ENCODE assay signal across 10 mouse cellular contexts in genomic region chr13:54385008-54386004, GRCm38 (mm10). TPM values are rescaled to one million over a fixed set of nuclear protein-coding genes. Genes with fewer than 3 reads are reported as not detected.
DNase-seq lines count a peak whose midpoint lies in the region; ATAC-seq lines count a peak whose summit lies in the region.
"Had no signal": no experiment of that assay in that cellular context is flagged by ENCODE, and none has a peak within 500 bp of the region (broad histone marks: within the 10 kb centered on the region; RNA-seq: fewer than 3 reads in every experiment).

No protein-coding gene starts in this region.

- peaks cover 20% of the 10 kb centered on the region for H3K4me1 ChIP-seq in forebrain, embryonic 10.5 days
- peaks cover 6% of the 10 kb centered on the region; the same call in 1 of the 2 replicates for H3K4me1 ChIP-seq in forebrain, embryonic 11.5 days (replicated peaks; ENCODE audit: control insufficient read depth, insufficient read depth, low read length)
- H3K4me1 ChIP-seq in kidney, embryonic 16.5 days (ENCODE audit: insufficient read depth, low read length): 0 out of 2 replicates have a peak, but pooled peaks cover 3% of the 10 kb centered on the region
- peaks cover 6% of the 10 kb centered on the region; the same call in 1 of the 2 replicates for H3K4me1 ChIP-seq in midbrain, embryonic 11.5 days (ENCODE audit: control insufficient read depth, insufficient read depth, low read length)

- H3K4me3 ChIP-seq in forebrain, embryonic 10.5 days: no peak overlapping the region
- no peak overlapping the region for H3K4me3 ChIP-seq in forebrain, embryonic 11.5 days (ENCODE audit: low read depth, low read length)
- H3K4me3 ChIP-seq in kidney, embryonic 16.5 days (ENCODE audit: low read length): no peak overlapping the region
- no peak overlapping the region for H3K4me3 ChIP-seq in midbrain, embryonic 11.5 days (ENCODE audit: low read depth, low read length)

- 0 out of 2 replicates have a peak overlapping the region, but pooled peaks have one; percentile 35 for H3K27ac ChIP-seq in forebrain, embryonic 10.5 days
- H3K27ac ChIP-seq in forebrain, embryonic 11.5 days (ENCODE audit: low read depth, low read length): no peak overlapping the region
- no peak overlapping the region for H3K27ac ChIP-seq in kidney, embryonic 16.5 days (ENCODE audit: low read length)
- no peak overlapping the region for H3K27ac ChIP-seq in midbrain, embryonic 11.5 days (ENCODE audit: low read depth, low read length)

- no peak for DNase-seq in forebrain, embryonic 10.5 days (ENCODE audit: extremely low spot score, low spot score)
- DNase-seq in forebrain, embryonic 11.5 days (ENCODE audit: low spot score): no peak
- DNase-seq in kidney, postnatal 14 days: no peak
- DNase-seq in cerebellum, adult 8-10 months: peak; percentile 37
- no peak for DNase-seq in midbrain, embryonic 11.5 days (ENCODE audit: low spot score, missing footprints)
- DNase-seq in left cerebral cortex, adult 11 months (ENCODE audit: low spot score): no peak
- DNase-seq in spleen, adult 12 weeks (ENCODE audit: low spot score): no peak
- DNase-seq: layer of hippocampus, postnatal 36 days; liver, postnatal 0 days had no signal

- 74% methylated on average over 19 of the region's 19 CpGs for WGBS in forebrain, embryonic 10.5 days
- WGBS in forebrain, embryonic 11.5 days: 71% methylated on average over 19 of the region's 19 CpGs
- WGBS in kidney, embryonic 16.5 days: 36% methylated on average over 18 of the region's 19 CpGs
- WGBS in midbrain, embryonic 11.5 days: 74% methylated on average over 19 of the region's 19 CpGs

- no peak overlapping the region for H3K4me2 ChIP-seq in forebrain, embryonic 11.5 days (ENCODE audit: low read depth, low read length, severe bottlenecking)
- peak overlapping the region; percentile 1; the same call in 1 of the 2 replicates for H3K4me2 ChIP-seq in kidney, embryonic 16.5 days (replicated peaks; ENCODE audit: low read depth, low read length)
- no peak overlapping the region for H3K4me2 ChIP-seq in midbrain, embryonic 11.5 days

- H3K9ac ChIP-seq in forebrain, embryonic 11.5 days (ENCODE audit: low read length): no peak overlapping the region
- H3K9ac ChIP-seq in kidney, embryonic 16.5 days (replicated peaks; ENCODE audit: low read length): no peak overlapping the region
- no peak overlapping the region for H3K9ac ChIP-seq in midbrain, embryonic 11.5 days (ENCODE audit: low read length)
- H3K9ac ChIP-seq: liver, postnatal 0 days had no signal

- ATAC-seq in forebrain, embryonic 11.5 days (replicated peaks; ENCODE audit: low FRiP score): no peak
- no peak for ATAC-seq in kidney, embryonic 16.5 days (ENCODE audit: low FRiP score, low TSS enrichment)
- peak; percentile 19; the same call in 1 of the 2 replicates for ATAC-seq in midbrain, embryonic 11.5 days (ENCODE audit: low FRiP score)
- ATAC-seq: liver, postnatal 0 days had no signal

- H3K9me3 ChIP-seq in forebrain, embryonic 10.5 days: no peaks in the 10 kb centered on the region
- no peaks in the 10 kb centered on the region for H3K9me3 ChIP-seq in forebrain, embryonic 11.5 days (ENCODE audit: control insufficient read depth, low read length)
- no peaks in the 10 kb centered on the region for H3K9me3 ChIP-seq in kidney, embryonic 16.5 days (ENCODE audit: low read length)
- H3K9me3 ChIP-seq in midbrain, embryonic 11.5 days (ENCODE audit: control insufficient read depth, low read length): no peaks in the 10 kb centered on the region

- 0 out of 2 replicates have a peak, but pooled peaks cover 1% of the 10 kb centered on the region for H3K36me3 ChIP-seq in forebrain, embryonic 10.5 days (replicated peaks)
- H3K36me3 ChIP-seq in forebrain, embryonic 11.5 days (ENCODE audit: control insufficient read depth, insufficient read depth, low read length): no peaks in the 10 kb centered on the region
- H3K36me3 ChIP-seq in kidney, embryonic 16.5 days (ENCODE audit: insufficient read depth, low read length): no peaks in the 10 kb centered on the region
- H3K36me3 ChIP-seq in midbrain, embryonic 11.5 days (ENCODE audit: control insufficient read depth, insufficient read depth, low read length): no peaks in the 10 kb centered on the region

- H3K27me3 ChIP-seq in forebrain, embryonic 10.5 days (ENCODE audit: poor library complexity, severe bottlenecking): peaks cover 1% of the 10 kb centered on the region; the same call in 1 of the 2 replicates
- no peaks in the 10 kb centered on the region for H3K27me3 ChIP-seq in forebrain, embryonic 11.5 days (ENCODE audit: control insufficient read depth, insufficient read depth, low read length)
- no peaks in the 10 kb centered on the region for H3K27me3 ChIP-seq in kidney, embryonic 16.5 days (ENCODE audit: insufficient read depth, low read length)
- H3K27me3 ChIP-seq in midbrain, embryonic 11.5 days (ENCODE audit: control insufficient read depth, insufficient read depth, low read length): no peaks in the 10 kb centered on the region

RNA-seq across cellular contexts. Expression of gene Cplx2, which starts 14.2 kb away (rescaled TPM):
- 5.5 TPM in 2 replicates for polyA plus RNA-seq in forebrain, embryonic 10.5 days (2016; fragmentation: Nextera tagmentation; extraction: Ambion mirVana)
- 11.8 and 13.3 TPM in 2 replicates for polyA plus RNA-seq in forebrain, embryonic 11.5 days (2014; fragmentation: Nextera tagmentation; extraction: Ambion mirVana)
- 5.8 and 6.0 TPM in 2 replicates for polyA plus RNA-seq in kidney, embryonic 16.5 days (2015; fragmentation: Nextera tagmentation; extraction: Ambion mirVana)
- polyA plus RNA-seq in midbrain, embryonic 11.5 days (2014; fragmentation: Nextera tagmentation; extraction: Ambion mirVana): 14.7 and 14.8 TPM in 2 replicates
